Mouse (Mus musculus) limb, embryonic 12.5 days (tissue): ENCODE results near the gene Polq. TPM values are rescaled to one million over a fixed set of nuclear protein-coding genes. Genes with fewer than 3 reads are reported as not detected.
"Not testable (repeated sequence)": the region's sequence is repeated elsewhere in the genome, so short reads cannot be mapped to it uniquely, and the experiment has no call there.

Experiments
- ATAC-seq: fragments of 200-750 bp; cut with Nextera tagmentation; 2 replicates; pipeline ENCODE4 v1.8.0; 2017; ENCODE audit warnings: low read depth, moderate TSS enrichment; ENCODE audit not compliant: insufficient number of reproducible peaks, insufficient read depth, low FRiP score, low TSS enrichment
- H3K27ac ChIP-seq: fragments of 300-500 bp; sonication (generic); 2 replicates; pipeline ENCODE4 v1.5.1; 2016; ENCODE audit warnings: mild to moderate bottlenecking, moderate library complexity
- H3K27me3 ChIP-seq: fragments of 300-500 bp; sonication (generic); 2 replicates; pipeline ENCODE4 v1.6.1; 2016; ENCODE audit warnings: mild to moderate bottlenecking, moderate library complexity
- H3K36me3 ChIP-seq: fragments of 300-500 bp; sonication (generic); 2 replicates; pipeline ENCODE4 v1.6.1; 2016; ENCODE audit warnings: mild to moderate bottlenecking, moderate library complexity
- H3K4me1 ChIP-seq: fragments of 300-500 bp; sonication (generic); replicated peaks from 2 replicates; pipeline ENCODE4 v1.6.1; 2016
- H3K4me2 ChIP-seq: fragments of 300-500 bp; sonication (generic); 2 replicates; pipeline ENCODE4 v1.6.1; 2016; ENCODE audit warnings: mild to moderate bottlenecking, moderate library complexity
- H3K4me3 ChIP-seq: fragments of 300-500 bp; sonication (generic); replicated peaks from 2 replicates; pipeline ENCODE4 v1.5.1; 2016; ENCODE audit warnings: mild to moderate bottlenecking
- H3K9ac ChIP-seq: fragments of 300-500 bp; sonication (generic); replicated peaks from 2 replicates; pipeline ENCODE4 v1.6.1; 2016; ENCODE audit warnings: mild to moderate bottlenecking, moderate library complexity
- H3K9me3 ChIP-seq: fragments of 300-500 bp; sonication (generic); 2 replicates; pipeline ENCODE4 v1.6.1; 2016; ENCODE audit warnings: mild to moderate bottlenecking, moderate library complexity
- WGBS: fragments of 180-500 bp; shearing (Covaris S2); methylation state at CpG from one replicate; pipeline ENCODE4 v1.1.7; 2016; 5-methylcytosine and 5-hydroxymethylcytosine counted together
- polyA plus RNA-seq: library from polyadenylated mRNA; unstranded; fragments of >200 nt; fragmentation: Nextera tagmentation; extraction: Ambion mirVana; gene quantifications from 2 replicates; pipeline ENCODE4 v1.2.1, GENCODE M21; 2016

Gene Polq
- polyA plus RNA-seq, 1 experiment from 2014 or later, result 11.9 TPM

GRCm38 (mm10) chr16:37108763-37109162 is 97.2 kb downstream of the Polq start:
- Histone ChIP-seq H3K9ac (no peak overlapping the region), H3K27me3 (no peaks in the 10 kb centered on the region), H3K36me3 (no peaks in the 10 kb centered on the region), H3K4me1 (no peaks in the 10 kb centered on the region), H3K9me3 (no peaks in the 10 kb centered on the region), H3K4me3 (no peak overlapping the region), H3K27ac (no peak overlapping the region), H3K4me2 (no peak overlapping the region)
- WGBS, result 30% methylated on average over 5 of the region's 5 CpGs
- ATAC-seq, result no peak

DNA sequence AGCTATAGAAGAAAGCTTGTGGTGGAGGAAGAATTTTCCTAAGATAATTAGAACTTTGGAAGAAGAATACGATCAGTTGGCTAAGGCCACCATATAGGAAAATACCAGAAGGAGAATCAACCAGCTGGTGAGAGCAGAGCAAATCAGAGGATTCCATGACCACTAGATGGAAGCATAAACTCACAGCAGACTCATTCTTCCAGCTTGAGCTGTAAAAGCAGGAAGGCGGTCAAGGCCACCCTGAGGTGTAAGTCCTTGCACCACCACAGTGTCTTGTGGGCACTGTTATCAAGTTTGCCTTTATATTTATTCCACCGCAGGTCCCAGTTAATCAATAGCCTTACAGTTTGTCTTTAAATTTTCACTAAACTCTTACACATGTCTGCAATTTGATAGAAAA is 97.7 kb downstream of the Polq start:
- H3K9ac ChIP-seq, result no peak overlapping the region
- no peak overlapping the region for H3K27ac ChIP-seq
- no peaks in the 10 kb centered on the region for H3K27me3 ChIP-seq
- no peaks in the 10 kb centered on the region for H3K9me3 ChIP-seq
- no peak overlapping the region for H3K4me2 ChIP-seq
- H3K4me3 ChIP-seq, result no peak overlapping the region
- H3K36me3 ChIP-seq, result no peaks in the 10 kb centered on the region
- WGBS, result 38% methylated on average over 3 of the region's 3 CpGs
- peak; percentile 75; the same call in 1 of the 2 replicates for ATAC-seq
- H3K4me1 ChIP-seq, result no peaks in the 10 kb centered on the region

DNA sequence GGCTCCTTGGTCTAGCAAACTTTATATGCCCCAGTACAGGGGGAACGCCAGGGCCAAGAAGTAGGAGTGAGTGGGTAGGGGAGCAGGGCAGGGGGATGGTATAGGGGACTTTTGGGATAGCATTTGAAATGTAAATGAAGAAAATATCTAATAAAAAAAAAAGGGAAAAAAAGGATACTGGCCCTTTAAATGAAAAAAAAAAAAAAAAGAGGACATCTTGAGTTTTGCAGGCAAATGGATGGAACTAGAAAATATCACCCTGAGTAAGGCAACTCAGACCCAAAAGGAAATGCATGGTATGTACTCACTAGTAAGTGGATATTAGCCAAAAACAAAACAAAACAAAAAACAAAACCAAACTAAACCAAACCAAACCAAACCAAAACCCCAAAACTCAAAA is 113.6 kb downstream of the Polq start:
- 76% methylated on average over 1 of the region's 1 CpGs for WGBS
- H3K4me3 ChIP-seq, result not testable (repeated sequence)

More for the DNA sequence above, 113.6 kb downstream of the Polq start:
- H3K9me3 ChIP-seq, H3K4me2 ChIP-seq, H3K27me3 ChIP-seq, H3K9ac ChIP-seq, H3K4me1 ChIP-seq, ATAC-seq, H3K36me3 ChIP-seq, H3K27ac ChIP-seq: not testable (repeated sequence)

Other genes with a start within 250 kb of the Polq start
- 4.6 and 5.1 TPM in 2 replicates for gene Slc15a2, start 226.8 kb upstream of the Polq start, polyA plus RNA-seq
- 73.7 and 74.1 TPM in 2 replicates for gene Iqcb1, start 183.4 kb upstream of the Polq start, polyA plus RNA-seq
- 1.1 and 1.7 TPM in 2 replicates for gene Eaf2, start 136.8 kb upstream of the Polq start, polyA plus RNA-seq
- 88.7 and 91.6 TPM in 2 replicates for gene Golgb1, start 136.6 kb upstream of the Polq start, polyA plus RNA-seq
- gene Hcls1, start 76.8 kb upstream of the Polq start, polyA plus RNA-seq, result 2.7 and 3.2 TPM in 2 replicates
- 0.08 and 0.12 TPM in 2 replicates for gene Fbxo40, start 21.3 kb upstream of the Polq start, polyA plus RNA-seq